Mouse (Mus musculus): Measurements from ENCODE around the gene Tlr9. TPM values are rescaled to one million over a fixed set of nuclear protein-coding genes. Genes with fewer than 3 reads are reported as not detected.
A peak's percentile ranks its signal among the peaks of the same experiment; 100 is the strongest.

The Tlr9 gene
- total and polyA plus RNA-seq, 3 experiments: not detected

- Histone ChIP-seq H3K27ac (ENCODE audit: control insufficient read depth, low read depth, low read length) (no peak overlapping the region), H3K4me1 (ENCODE audit: control insufficient read depth in 1 of 2, insufficient read depth in 2 of 2, low read length in 2 of 2) (peaks cover 4 to 21% of the 10 kb centered on the region in 2 experiments), H3K4me3 (ENCODE audit: control insufficient read depth in 1 of 2, insufficient read depth in 1 of 2, low read depth in 2 of 2, low read length in 2 of 2) (no peak overlapping the region), H3K36me3 (ENCODE audit: control insufficient read depth in 1 of 2, insufficient read depth in 2 of 2, low read length in 2 of 2) (peaks cover 0 to 14% of the 10 kb centered on the region in 2 experiments; a peak in 2 of 4 replicates), H3K9ac (ENCODE audit: control insufficient read depth, low read depth, low read length, poor library complexity, severe bottlenecking) (no peak overlapping the region), H3K27me3 (ENCODE audit: control insufficient read depth in 1 of 2, insufficient read depth in 2 of 2, low read length in 2 of 2) (no peaks in the 10 kb centered on the region), H3K79me2 (ENCODE audit: control insufficient read depth, insufficient read depth, low read length, poor library complexity) (peaks cover 6% of the 10 kb centered on the region), H3K9me3 (replicated peaks; ENCODE audit: insufficient read depth, low read length) (no peaks in the 10 kb centered on the region)
- DNase-seq (ENCODE audit: low read depth, low spot score): no peak
- TF ChIP-seq NELFE (IDR thresholded peaks at IDR 0.05; ENCODE audit: low read depth, low read length) (no peak), CHD2 (IDR thresholded peaks at IDR 0.05; ENCODE audit: low read length) (no peak), MYB (IDR thresholded peaks at IDR 0.05; ENCODE audit: low read depth, low read length) (no peak), CHD1 (IDR thresholded peaks at IDR 0.05; ENCODE audit: low read depth, low read length) (no peak), CTCF (IDR thresholded peaks at IDR 0.05 in 2 of 3, conservative IDR thresholded peaks at IDR 0.05 in 1 of 3; ENCODE audit: control insufficient read depth in 1 of 3, insufficient read depth in 1 of 3, low read depth in 2 of 3, low read length in 3 of 3, poor library complexity in 1 of 3, severe bottlenecking in 1 of 3) (no peak), HCFC1 (IDR thresholded peaks at IDR 0.05; ENCODE audit: low read depth, low read length) (no peak), UBTF (IDR thresholded peaks at IDR 0.05; ENCODE audit: borderline replicate concordance, insufficient read depth, low read depth, low read length) (no peak), MAFK (IDR thresholded peaks at IDR 0.05; ENCODE audit: borderline replicate concordance, low read depth, low read length) (no peak), NRF1 (IDR thresholded peaks at IDR 0.05; ENCODE audit: insufficient read depth, low read depth, low read length, poor library complexity, severe bottlenecking) (no peak), MXI1 (IDR thresholded peaks at IDR 0.05; ENCODE audit: low read depth, low read length) (no peak), POLR2AphosphoS5 (IDR thresholded peaks at IDR 0.05; ENCODE audit: borderline replicate concordance, low read depth, low read length) (no peak), EP300 (IDR thresholded peaks at IDR 0.05; ENCODE audit: low read depth in 1 of 2, low read length in 2 of 2) (no peak), GABPA (IDR thresholded peaks at IDR 0.05; ENCODE audit: low read depth, low read length) (no peak), ETS1 (IDR thresholded peaks at IDR 0.05; ENCODE audit: low read depth, low read length) (no peak), JUND (IDR thresholded peaks at IDR 0.05; ENCODE audit: low read depth, low read length) (no peak), ELF1 (IDR thresholded peaks at IDR 0.05; ENCODE audit: low read depth, low read length) (no peak), TAL1 (IDR thresholded peaks at IDR 0.05; ENCODE audit: low read length) (no peak), POLR2A (IDR thresholded peaks at IDR 0.05; ENCODE audit: control insufficient read depth in 1 of 2, insufficient read depth in 1 of 2, low read depth in 1 of 2, low read length in 2 of 2, poor library complexity in 1 of 2) (no peak)
These were observed 24.7 kb upstream of the Tlr9 start for GRCm38 (mm10) chr9:106197732-106198131.

- Histone ChIP-seq H3K36me3 (ENCODE audit: control insufficient read depth in 1 of 2, insufficient read depth in 2 of 2, low read length in 2 of 2) (peaks cover 0 to 16% of the 10 kb centered on the region in 2 experiments; a peak in 2 of 4 replicates), H3K4me1 (ENCODE audit: control insufficient read depth in 1 of 2, insufficient read depth in 2 of 2, low read length in 2 of 2) (peaks cover 6 to 27% of the 10 kb centered on the region in 2 experiments), H3K4me3 (ENCODE audit: control insufficient read depth in 1 of 2, insufficient read depth in 1 of 2, low read depth in 2 of 2, low read length in 2 of 2) (peak overlapping the region; percentile 55 to 59), H3K27me3 (ENCODE audit: control insufficient read depth in 1 of 2, insufficient read depth in 2 of 2, low read length in 2 of 2) (no peaks in the 10 kb centered on the region), H3K27ac (ENCODE audit: control insufficient read depth, low read depth, low read length) (peak overlapping the region; percentile 50), H3K9ac (ENCODE audit: control insufficient read depth, low read depth, low read length, poor library complexity, severe bottlenecking) (peak overlapping the region; percentile 92), H3K79me2 (ENCODE audit: control insufficient read depth, insufficient read depth, low read length, poor library complexity) (peaks cover 13% of the 10 kb centered on the region), H3K9me3 (replicated peaks; ENCODE audit: insufficient read depth, low read length) (no peaks in the 10 kb centered on the region)
- peak; percentile 83 for DNase-seq (ENCODE audit: low read depth, low spot score)
- no peak for TF ChIP-seq TCF12 (IDR thresholded peaks at IDR 0.05; ENCODE audit: low read depth, low read length)
- TF ChIP-seq JUND (IDR thresholded peaks at IDR 0.05; ENCODE audit: low read depth, low read length): no peak
- no peak for TF ChIP-seq RAD21 (IDR thresholded peaks at IDR 0.05; ENCODE audit: low read depth, low read length)
- TF ChIP-seq EP300 (IDR thresholded peaks at IDR 0.05; ENCODE audit: low read depth in 1 of 2, low read length in 2 of 2): no peak
- no peak for TF ChIP-seq SMC3 (IDR thresholded peaks at IDR 0.05; ENCODE audit: low read depth, low read length)
- TF ChIP-seq NELFE (IDR thresholded peaks at IDR 0.05; ENCODE audit: low read depth, low read length): peak; percentile 59
- TF ChIP-seq GABPA (IDR thresholded peaks at IDR 0.05; ENCODE audit: low read depth, low read length): no peak
- TF ChIP-seq MAX (IDR thresholded peaks at IDR 0.05; ENCODE audit: low read length): no peak
- TF ChIP-seq UBTF (IDR thresholded peaks at IDR 0.05; ENCODE audit: borderline replicate concordance, insufficient read depth, low read depth, low read length): no peak
- TF ChIP-seq RCOR1 (IDR thresholded peaks at IDR 0.05; ENCODE audit: low read depth, low read length): 0 out of 2 replicates have a peak, but pooled peaks have one; percentile 20
- no peak for TF ChIP-seq CTCF (IDR thresholded peaks at IDR 0.05 in 2 of 3, conservative IDR thresholded peaks at IDR 0.05 in 1 of 3; ENCODE audit: control insufficient read depth in 1 of 3, insufficient read depth in 1 of 3, low read depth in 2 of 3, low read length in 3 of 3, poor library complexity in 1 of 3, severe bottlenecking in 1 of 3)
- TF ChIP-seq NRF1 (IDR thresholded peaks at IDR 0.05; ENCODE audit: insufficient read depth, low read depth, low read length, poor library complexity, severe bottlenecking): 0 out of 2 replicates have a peak, but pooled peaks have one; percentile 13
- no peak for TF ChIP-seq CHD2 (IDR thresholded peaks at IDR 0.05; ENCODE audit: low read length)
- no peak for TF ChIP-seq GATA1 (IDR thresholded peaks at IDR 0.05; ENCODE audit: low read depth, low read length)
- no peak for TF ChIP-seq TBP (IDR thresholded peaks at IDR 0.05; ENCODE audit: low read depth, low read length)
- TF ChIP-seq USF1 (IDR thresholded peaks at IDR 0.05; ENCODE audit: low read depth, low read length): no peak
- 0 out of 2 replicates have a peak, but pooled peaks have one; percentile 11 for TF ChIP-seq ELF1 (IDR thresholded peaks at IDR 0.05; ENCODE audit: low read depth, low read length)
- no peak for TF ChIP-seq POLR2AphosphoS5 (IDR thresholded peaks at IDR 0.05; ENCODE audit: borderline replicate concordance, low read depth, low read length)
- no peak for TF ChIP-seq MAFK (IDR thresholded peaks at IDR 0.05; ENCODE audit: borderline replicate concordance, low read depth, low read length)
- TF ChIP-seq CHD1 (IDR thresholded peaks at IDR 0.05; ENCODE audit: low read depth, low read length): no peak
- no peak for TF ChIP-seq TAL1 (IDR thresholded peaks at IDR 0.05; ENCODE audit: low read length)
- TF ChIP-seq HCFC1 (IDR thresholded peaks at IDR 0.05; ENCODE audit: low read depth, low read length): peak; percentile 62; the same call in 1 of the 2 replicates
- TF ChIP-seq KAT2A (conservative IDR thresholded peaks at IDR 0.05; ENCODE audit: low read depth, low read length): no peak
- no peak for TF ChIP-seq SIN3A (IDR thresholded peaks at IDR 0.05; ENCODE audit: low read length)
These were observed 23.4 kb upstream of the Tlr9 start for GRCm38 (mm10) chr9:106198962-106199458.

Measured in MEL (cell line).